7 mouse cellular contexts compared by ENCODE assay signal in genomic region chr16:30389831-30390649, GRCm38 (mm10). TPM values are rescaled to one million over a fixed set of nuclear protein-coding genes. Genes with fewer than 3 reads are reported as not detected.
DNase-seq lines count a peak whose midpoint lies in the region; ATAC-seq and TF ChIP-seq lines count a peak whose summit lies in the region.

No protein-coding gene starts in this region.

- TF ChIP-seq POLR2A in ES-Bruce4 (IDR thresholded peaks at IDR 0.05; ENCODE audit: insufficient read depth, low read length): no peak
- no peak for TF ChIP-seq POLR2A in brain, embryonic 14.5 days (IDR thresholded peaks at IDR 0.05; ENCODE audit: borderline replicate concordance, extremely low read depth, insufficient read depth, insufficient read length, poor library complexity, severe bottlenecking)

- H3K4me3 ChIP-seq in ES-Bruce4 (ENCODE audit: low read depth, low read length): peak overlapping the region; percentile 87
- no peak overlapping the region for H3K4me3 ChIP-seq in hindbrain, embryonic 11.5 days (ENCODE audit: low read depth, low read length)
- H3K4me3 ChIP-seq in lung, postnatal 0 days (ENCODE audit: low read depth, low read length): peak overlapping the region; percentile 98; the same call in 1 of the 2 replicates

- WGBS in hindbrain, embryonic 11.5 days: 77% methylated on average over 9 of the region's 9 CpGs
- WGBS in lung, postnatal 0 days: 37% methylated on average over 9 of the region's 9 CpGs

- H3K27me3 ChIP-seq in ES-Bruce4 (ENCODE audit: control insufficient read depth, insufficient read depth, low read length, poor library complexity, severe bottlenecking): no peaks in the 10 kb centered on the region
- H3K27me3 ChIP-seq in hindbrain, embryonic 11.5 days (ENCODE audit: control insufficient read depth, insufficient read depth, low read length): no peaks in the 10 kb centered on the region
- no peaks in the 10 kb centered on the region for H3K27me3 ChIP-seq in lung, postnatal 0 days (replicated peaks; ENCODE audit: insufficient read depth, low read length)

- peak; percentile 1 for DNase-seq in brain, embryonic 14.5 days (ENCODE audit: low read depth)
- DNase-seq in hindbrain, embryonic 11.5 days (ENCODE audit: low spot score): no peak
- DNase-seq in lung, postnatal 0 days (ENCODE audit: low spot score): peak; percentile 96
- peak; percentile 12 to 26 for DNase-seq in spleen, adult 18-20 months
- no peak for DNase-seq in retina, embryonic 14.5 days (ENCODE audit: low spot score)

- ATAC-seq in hindbrain, embryonic 11.5 days (ENCODE audit: low FRiP score): no peak
- peak; percentile 87 for ATAC-seq in lung, postnatal 0 days
- no peak for ATAC-seq in megakaryocyte-erythroid progenitor cell, adult 5-6 weeks (replicated peaks; ENCODE audit: low FRiP score, low TSS enrichment, poor library complexity, severe bottlenecking)

- H3K36me3 ChIP-seq in ES-Bruce4 (ENCODE audit: control insufficient read depth, insufficient read depth, low read length, poor library complexity, severe bottlenecking): peaks cover 6% of the 10 kb centered on the region
- no peaks in the 10 kb centered on the region for H3K36me3 ChIP-seq in hindbrain, embryonic 11.5 days (ENCODE audit: control insufficient read depth, insufficient read depth, low read length)
- no peaks in the 10 kb centered on the region for H3K36me3 ChIP-seq in lung, postnatal 0 days (ENCODE audit: insufficient read depth, low read length)

- no peaks in the 10 kb centered on the region for H3K9me3 ChIP-seq in ES-Bruce4 (replicated peaks; ENCODE audit: control insufficient read depth, insufficient read depth, low read length, poor library complexity, severe bottlenecking)
- no peaks in the 10 kb centered on the region for H3K9me3 ChIP-seq in hindbrain, embryonic 11.5 days (ENCODE audit: control insufficient read depth, low read length)
- H3K9me3 ChIP-seq in lung, postnatal 0 days (ENCODE audit: low read length): no peaks in the 10 kb centered on the region

- no peak overlapping the region; the same call in 1 of the 2 replicates for H3K27ac ChIP-seq in ES-Bruce4 (ENCODE audit: insufficient read depth, low read length)
- H3K27ac ChIP-seq in hindbrain, embryonic 11.5 days (ENCODE audit: low read depth, low read length): no peak overlapping the region
- H3K27ac ChIP-seq in lung, postnatal 0 days (ENCODE audit: low read length): peak overlapping the region; percentile 95

- H3K4me1 ChIP-seq in ES-Bruce4 (ENCODE audit: control insufficient read depth, insufficient read depth, low read length): peaks cover 5% of the 10 kb centered on the region
- peaks cover 2% of the 10 kb centered on the region; the same call in 1 of the 2 replicates for H3K4me1 ChIP-seq in hindbrain, embryonic 11.5 days (replicated peaks; ENCODE audit: control insufficient read depth, insufficient read depth, low read length)
- H3K4me1 ChIP-seq in lung, postnatal 0 days (ENCODE audit: insufficient read depth, low read depth, low read length): peaks cover 2% of the 10 kb centered on the region; the same call in 1 of the 2 replicates

- TF ChIP-seq EP300 in ES-Bruce4 (IDR thresholded peaks at IDR 0.05; ENCODE audit: insufficient read depth, low read depth, low read length): no peak
- peak; percentile 98 for TF ChIP-seq EP300 in lung, postnatal 0 days (IDR thresholded peaks at IDR 0.05)

- TF ChIP-seq CTCF in ES-Bruce4 (IDR thresholded peaks at IDR 0.05; ENCODE audit: low read depth, low read length): no peak
- TF ChIP-seq CTCF in brain, embryonic 14.5 days (IDR thresholded peaks at IDR 0.05; ENCODE audit: borderline replicate concordance, extremely low read depth, insufficient read depth, insufficient read length): no peak
- TF ChIP-seq CTCF in lung, postnatal 0 days (IDR thresholded peaks at IDR 0.05): no peak

- H3K9ac ChIP-seq in ES-Bruce4 (ENCODE audit: low read depth, poor library complexity, severe bottlenecking): peak overlapping the region; percentile 98
- peak overlapping the region; percentile 94; the same call in 1 of the 2 replicates for H3K9ac ChIP-seq in hindbrain, embryonic 11.5 days (ENCODE audit: low read depth, low read length)
- H3K9ac ChIP-seq in lung, postnatal 0 days (replicated peaks; ENCODE audit: low read depth): no peak overlapping the region

- peak overlapping the region; percentile 87; the same call in 1 of the 2 replicates for H3K4me2 ChIP-seq in hindbrain, embryonic 11.5 days (replicated peaks; ENCODE audit: low read depth, low read length)
- H3K4me2 ChIP-seq in lung, postnatal 0 days (replicated peaks; ENCODE audit: low read depth, low read length): peak overlapping the region; percentile 86

RNA-seq across cellular contexts. Expression of gene Atp13a3, which starts 15.7 kb away (rescaled TPM):
- 139 and 151 TPM in 2 replicates for polyA plus RNA-seq in ES-Bruce4 (2011; ENCODE audit: insufficient read depth, insufficient read length, low read depth, missing spikeins)
- 28.6 and 33.0 TPM in 2 replicates for polyA plus RNA-seq in brain, embryonic 14.5 days (2012; rRNA removed)
- polyA plus RNA-seq in hindbrain, embryonic 11.5 days (2014; fragmentation: Nextera tagmentation; extraction: Ambion mirVana): 10.3 and 12.6 TPM in 2 replicates
- 18.9 and 19.3 TPM in 2 replicates for polyA plus RNA-seq in lung, postnatal 0 days (2015; fragmentation: Nextera tagmentation; extraction: Ambion mirVana)
- 161 and 194 TPM in 2 replicates for total RNA-seq in megakaryocyte-erythroid progenitor cell, adult 5-6 weeks (2014; fragmentation: Nextera tagmentation)
- total RNA-seq in megakaryocyte-erythroid progenitor cell, adult 5-6 weeks (2017): 128 and 155 TPM in 2 replicates

Comparison
In these comparisons a context has a peak if more than half of its experiments do, and no peak if none do; other contexts are left out.
1. DNase-seq: peak in brain, embryonic 14.5 days (single experiment), lung, postnatal 0 days (single experiment) and spleen, adult 18-20 months (2 of 2); none in hindbrain, embryonic 11.5 days (single experiment) and retina, embryonic 14.5 days (single experiment).